Mouse (Mus musculus): ENCODE measurements at regions not wholly inside any gene's neighbourhood (a gene's known extent, or its start where the extent isn't known, plus 50 kb on each side); places are given as distances from the start of the nearest gene placed in this dataset.

- Histone ChIP-seq H3K9me3 (ENCODE audit: control insufficient read depth, low read length) (no peaks in the 10 kb centered on the region), H3K9ac (no peak overlapping the region), H3K4me1 (replicated peaks; ENCODE audit: control insufficient read depth, insufficient read depth, low read length) (no peaks in the 10 kb centered on the region), H3K4me2 (replicated peaks) (no peak overlapping the region), H3K36me3 (replicated peaks; ENCODE audit: control insufficient read depth, insufficient read depth) (no peaks in the 10 kb centered on the region), H3K4me3 (replicated peaks; ENCODE audit: low read length) (no peak overlapping the region), H3K27me3 (ENCODE audit: control insufficient read depth, insufficient read depth, low read length) (no peaks in the 10 kb centered on the region), H3K27ac (no peak overlapping the region)
- ATAC-seq (ENCODE audit: low FRiP score) (no peak), DNase-seq (ENCODE audit: low spot score) (no peak)
- 95% methylated on average over 8 of the region's 8 CpGs for WGBS
Observed at GRCm38 (mm10) chr13:44175300-44176036, 390.9 kb downstream of the Cd83 start.

DNA sequence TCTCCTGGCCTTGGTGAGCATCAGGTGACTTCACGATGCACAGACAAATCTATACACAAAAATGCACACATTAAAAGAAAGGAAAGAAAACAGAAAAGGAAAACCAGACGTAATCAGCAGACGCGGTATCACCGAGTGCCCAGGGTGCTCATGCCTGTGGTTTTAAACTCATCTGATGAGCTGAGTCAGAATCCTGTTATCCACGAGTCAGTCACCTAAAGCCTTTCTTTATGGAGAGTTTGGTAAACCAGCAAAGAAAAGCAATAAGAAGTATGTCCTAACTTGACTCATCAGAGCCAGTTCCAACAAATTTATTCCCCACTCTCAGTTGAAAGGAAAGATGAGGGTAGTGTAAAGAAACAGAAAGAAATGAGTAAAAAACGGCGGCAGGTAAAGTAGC is 391.5 kb downstream of the Cd83 start:
- Histone ChIP-seq H3K27me3 (ENCODE audit: control insufficient read depth, insufficient read depth, low read length) (no peaks in the 10 kb centered on the region), H3K4me3 (replicated peaks; ENCODE audit: low read length) (no peak overlapping the region), H3K9me3 (ENCODE audit: control insufficient read depth, low read length) (no peaks in the 10 kb centered on the region), H3K9ac (no peak overlapping the region), H3K27ac (no peak overlapping the region), H3K4me1 (replicated peaks; ENCODE audit: control insufficient read depth, insufficient read depth, low read length) (no peaks in the 10 kb centered on the region), H3K36me3 (replicated peaks; ENCODE audit: control insufficient read depth, insufficient read depth) (no peaks in the 10 kb centered on the region), H3K4me2 (replicated peaks) (no peak overlapping the region)
- DNase-seq (ENCODE audit: low spot score): no peak
- ATAC-seq (ENCODE audit: low FRiP score): no peak
- 93% methylated on average over 8 of the region's 8 CpGs for WGBS

DNA sequence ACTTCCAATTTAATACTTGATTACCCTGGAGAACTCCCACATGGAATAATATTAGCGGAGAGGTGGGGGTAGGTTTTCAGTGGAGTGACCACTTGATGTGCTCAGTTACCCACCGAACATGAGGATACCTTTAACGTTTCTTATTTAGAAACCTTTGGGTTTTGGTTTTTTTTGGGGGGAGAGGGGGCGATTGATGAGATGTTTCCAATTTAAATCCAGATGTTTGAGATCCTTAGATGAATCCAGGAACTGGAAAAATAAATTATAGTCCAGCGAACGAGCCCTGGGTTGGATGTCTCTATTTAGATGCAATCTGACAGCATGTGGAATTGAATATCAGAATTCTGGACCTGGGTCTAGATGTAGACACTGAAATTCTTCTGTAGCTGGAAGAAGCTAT is 393.4 kb downstream of the Cd83 start:
- Histone ChIP-seq H3K27ac (no peak overlapping the region), H3K4me3 (replicated peaks; ENCODE audit: low read length) (no peak overlapping the region), H3K9me3 (ENCODE audit: control insufficient read depth, low read length) (no peaks in the 10 kb centered on the region), H3K4me2 (replicated peaks) (no peak overlapping the region), H3K36me3 (replicated peaks; ENCODE audit: control insufficient read depth, insufficient read depth) (no peaks in the 10 kb centered on the region), H3K4me1 (replicated peaks; ENCODE audit: control insufficient read depth, insufficient read depth, low read length) (peaks cover 5% of the 10 kb centered on the region; the same call in 1 of the 2 replicates), H3K27me3 (ENCODE audit: control insufficient read depth, insufficient read depth, low read length) (no peaks in the 10 kb centered on the region), H3K9ac (no peak overlapping the region)
- ATAC-seq (ENCODE audit: low FRiP score) (no peak), DNase-seq (ENCODE audit: low spot score) (no peak)
- WGBS: 80% methylated on average over 6 of the region's 6 CpGs

DNA sequence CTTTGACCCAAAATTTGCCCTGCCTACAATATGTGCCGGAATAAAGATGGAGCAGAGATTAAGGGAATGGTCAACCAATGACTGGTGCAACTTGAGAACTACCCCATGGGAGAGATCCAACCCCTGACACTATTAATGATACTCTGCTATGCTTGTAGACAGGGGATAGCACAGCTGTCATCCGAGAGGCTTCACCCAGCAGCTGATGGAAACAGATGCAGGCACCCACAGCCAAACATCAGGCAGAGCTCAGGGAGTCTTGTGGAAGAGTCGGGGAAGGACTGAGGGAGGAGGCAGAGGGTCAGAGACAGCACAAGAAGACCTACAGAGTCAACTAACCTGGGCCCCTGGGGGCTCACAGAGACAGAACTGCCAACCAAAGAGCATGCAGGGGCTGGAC is 395.8 kb downstream of the Cd83 start:
- DNase-seq (ENCODE audit: low spot score): no peak
- no peaks in the 10 kb centered on the region for H3K36me3 ChIP-seq (replicated peaks; ENCODE audit: control insufficient read depth, insufficient read depth)
- no peak overlapping the region for H3K9ac ChIP-seq
- 89% methylated on average over 3 of the region's 3 CpGs for WGBS
- H3K4me1 ChIP-seq (replicated peaks; ENCODE audit: control insufficient read depth, insufficient read depth, low read length): peaks cover 6% of the 10 kb centered on the region; the same call in 1 of the 2 replicates
- H3K27me3 ChIP-seq (ENCODE audit: control insufficient read depth, insufficient read depth, low read length): no peaks in the 10 kb centered on the region
- H3K9me3 ChIP-seq (ENCODE audit: control insufficient read depth, low read length): no peaks in the 10 kb centered on the region
- H3K27ac ChIP-seq: no peak overlapping the region
- no peak for ATAC-seq (ENCODE audit: low FRiP score)
- H3K4me2 ChIP-seq (replicated peaks): no peak overlapping the region
- no peak overlapping the region for H3K4me3 ChIP-seq (replicated peaks; ENCODE audit: low read length)

- Histone ChIP-seq H3K4me1 (replicated peaks; ENCODE audit: control insufficient read depth, insufficient read depth, low read length) (peaks cover 6% of the 10 kb centered on the region; the same call in 1 of the 2 replicates), H3K27ac (no peak overlapping the region), H3K9ac (no peak overlapping the region), H3K27me3 (ENCODE audit: control insufficient read depth, insufficient read depth, low read length) (no peaks in the 10 kb centered on the region), H3K36me3 (replicated peaks; ENCODE audit: control insufficient read depth, insufficient read depth) (no peaks in the 10 kb centered on the region), H3K4me2 (replicated peaks) (no peak overlapping the region), H3K4me3 (replicated peaks; ENCODE audit: low read length) (no peak overlapping the region), H3K9me3 (ENCODE audit: control insufficient read depth, low read length) (no peaks in the 10 kb centered on the region)
- WGBS: 30% methylated on average over 15 of the region's 15 CpGs
- DNase-seq (ENCODE audit: low spot score): no peak
- ATAC-seq (ENCODE audit: low FRiP score): no peak
Observed at GRCm38 (mm10) chr13:44182544-44183191, 398.1 kb downstream of the Cd83 start.

DNA sequence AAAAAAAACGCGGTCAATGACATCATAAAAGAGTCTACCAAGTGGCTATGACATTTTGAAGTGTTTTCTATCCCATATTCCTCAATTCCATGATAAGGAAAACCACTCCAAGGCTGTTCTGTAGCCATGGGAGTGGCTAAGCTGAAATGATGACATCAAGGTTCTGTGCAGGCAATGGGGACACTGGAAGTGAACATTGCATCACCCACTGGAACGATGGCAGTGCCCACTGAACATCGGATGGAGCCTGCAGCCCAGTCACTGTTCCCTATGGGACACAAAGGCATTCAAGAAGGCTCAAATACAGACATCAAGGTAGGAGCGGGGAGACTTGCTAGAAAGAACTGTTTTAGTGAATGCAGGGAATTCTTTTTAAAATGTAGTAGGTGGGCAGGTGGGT is 410.8 kb downstream of the Cd83 start:
- no peak overlapping the region for H3K9ac ChIP-seq
- H3K27ac ChIP-seq: no peak overlapping the region
- H3K36me3 ChIP-seq (replicated peaks; ENCODE audit: control insufficient read depth, insufficient read depth): no peaks in the 10 kb centered on the region
- DNase-seq (ENCODE audit: low spot score): no peak
- no peak overlapping the region for H3K4me3 ChIP-seq (replicated peaks; ENCODE audit: low read length)
- H3K27me3 ChIP-seq (ENCODE audit: control insufficient read depth, insufficient read depth, low read length): no peaks in the 10 kb centered on the region
- ATAC-seq (ENCODE audit: low FRiP score): no peak
- H3K4me1 ChIP-seq (replicated peaks; ENCODE audit: control insufficient read depth, insufficient read depth, low read length): no peaks in the 10 kb centered on the region
- H3K4me2 ChIP-seq (replicated peaks): no peak overlapping the region
- no peaks in the 10 kb centered on the region for H3K9me3 ChIP-seq (ENCODE audit: control insufficient read depth, low read length)
- 94% methylated on average over 5 of the region's 5 CpGs for WGBS

- ATAC-seq (ENCODE audit: low FRiP score) (no peak), DNase-seq (ENCODE audit: low spot score) (no peak)
- Histone ChIP-seq H3K9ac (no peak overlapping the region), H3K36me3 (replicated peaks; ENCODE audit: control insufficient read depth, insufficient read depth) (no peaks in the 10 kb centered on the region), H3K27me3 (ENCODE audit: control insufficient read depth, insufficient read depth, low read length) (peaks cover 6% of the 10 kb centered on the region), H3K9me3 (ENCODE audit: control insufficient read depth, low read length) (no peaks in the 10 kb centered on the region), H3K4me2 (replicated peaks) (no peak overlapping the region), H3K27ac (no peak overlapping the region), H3K4me1 (replicated peaks; ENCODE audit: control insufficient read depth, insufficient read depth, low read length) (peaks cover 12% of the 10 kb centered on the region), H3K4me3 (replicated peaks; ENCODE audit: low read length) (no peak overlapping the region)
- WGBS: 49% methylated on average over 4 of the region's 4 CpGs
Observed at GRCm38 (mm10) chr13:44206042-44206441, 421.5 kb downstream of the Cd83 start.

DNA sequence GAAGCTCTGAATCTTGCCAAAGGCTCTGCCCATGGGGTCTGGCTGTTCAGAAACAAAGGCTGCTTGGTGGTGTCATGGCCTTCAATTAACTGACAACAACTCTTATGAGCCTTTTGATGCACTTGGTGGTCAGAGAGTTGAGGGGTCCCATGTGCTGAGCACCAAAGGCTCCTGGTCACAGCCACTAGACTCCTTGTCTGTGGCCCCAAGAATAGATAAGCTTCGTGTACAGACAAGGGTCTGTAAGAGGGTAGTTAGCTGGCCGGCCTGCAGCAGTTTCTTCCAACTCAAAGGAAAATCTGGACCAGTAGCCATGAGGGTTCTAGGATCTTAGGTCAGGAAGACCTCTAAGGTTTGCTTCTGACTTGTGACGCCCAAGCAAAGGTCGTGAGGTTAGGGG is 421.9 kb downstream of the Cd83 start:
- ATAC-seq (ENCODE audit: low FRiP score): no peak
- H3K9ac ChIP-seq: no peak overlapping the region
- no peaks in the 10 kb centered on the region for H3K36me3 ChIP-seq (replicated peaks; ENCODE audit: control insufficient read depth, insufficient read depth)
- H3K4me3 ChIP-seq (replicated peaks; ENCODE audit: low read length): no peak overlapping the region
- peaks cover 6% of the 10 kb centered on the region for H3K27me3 ChIP-seq (ENCODE audit: control insufficient read depth, insufficient read depth, low read length)
- peaks cover 12% of the 10 kb centered on the region for H3K4me1 ChIP-seq (replicated peaks; ENCODE audit: control insufficient read depth, insufficient read depth, low read length)
- DNase-seq (ENCODE audit: low spot score): no peak
- H3K27ac ChIP-seq: no peak overlapping the region
- 87% methylated on average over 4 of the region's 4 CpGs for WGBS
- no peak overlapping the region for H3K4me2 ChIP-seq (replicated peaks)
- H3K9me3 ChIP-seq (ENCODE audit: control insufficient read depth, low read length): no peaks in the 10 kb centered on the region

- no peak overlapping the region for H3K27ac ChIP-seq
- peaks cover 12% of the 10 kb centered on the region for H3K4me1 ChIP-seq (replicated peaks; ENCODE audit: control insufficient read depth, insufficient read depth, low read length)
- no peaks in the 10 kb centered on the region for H3K36me3 ChIP-seq (replicated peaks; ENCODE audit: control insufficient read depth, insufficient read depth)
- H3K4me2 ChIP-seq (replicated peaks): no peak overlapping the region
- no peak for ATAC-seq (ENCODE audit: low FRiP score)
- DNase-seq (ENCODE audit: low spot score): no peak
- H3K9ac ChIP-seq: no peak overlapping the region
- 64% methylated on average over 11 of the region's 11 CpGs for WGBS
- H3K4me3 ChIP-seq (replicated peaks; ENCODE audit: low read length): no peak overlapping the region
- peaks cover 6% of the 10 kb centered on the region for H3K27me3 ChIP-seq (ENCODE audit: control insufficient read depth, insufficient read depth, low read length)
- H3K9me3 ChIP-seq (ENCODE audit: control insufficient read depth, low read length): no peaks in the 10 kb centered on the region
Observed at GRCm38 (mm10) chr13:44207400-44208005, 422.9 kb downstream of the Cd83 start.
